Mouse (Mus musculus): ENCODE measurements around the gene Prkcz. TPM values are rescaled to one million over a fixed set of nuclear protein-coding genes. Genes with fewer than 3 reads are reported as not detected.
A peak's percentile ranks its signal among the peaks of the same experiment; 100 is the strongest.

Gene Prkcz
- polyA plus RNA-seq, 1 experiment from 2014 or later = 45.4 TPM

DNA sequence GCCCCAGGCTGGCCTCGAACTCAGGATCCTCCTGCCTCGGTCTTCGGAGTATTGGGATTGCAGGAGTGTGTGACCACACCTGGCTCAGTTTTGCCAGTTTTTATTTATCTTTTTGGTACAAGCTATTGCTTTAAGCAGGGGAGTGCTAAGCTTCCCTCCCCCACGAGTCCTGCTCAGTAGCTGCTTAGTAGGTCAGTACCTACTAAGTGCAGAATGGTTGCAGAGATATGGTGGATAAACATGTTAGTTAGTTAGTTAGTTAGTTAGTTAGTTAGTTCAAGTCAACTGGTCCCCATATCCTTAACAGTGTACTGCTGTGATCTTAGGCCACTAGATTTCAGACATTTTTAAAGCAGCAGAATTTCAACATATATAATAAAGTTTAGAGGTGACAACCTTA, 75.1 kb downstream of the Prkcz start:
- Histone ChIP-seq H3K4me3 (ENCODE audit: low read depth, low read length) (no peak overlapping the region), H3K4me1 (ENCODE audit: control insufficient read depth, insufficient read depth, low read length) (0 out of 2 replicates have a peak, but pooled peaks cover 3% of the 10 kb centered on the region), H3K9ac (ENCODE audit: low read length) (no peak overlapping the region), H3K36me3 (ENCODE audit: control insufficient read depth, insufficient read depth, low read length) (peaks cover 5% of the 10 kb centered on the region; the same call in 1 of the 2 replicates), H3K27me3 (replicated peaks; ENCODE audit: control insufficient read depth, insufficient read depth, low read length) (no peaks in the 10 kb centered on the region), H3K9me3 (replicated peaks; ENCODE audit: control insufficient read depth, low read length) (no peaks in the 10 kb centered on the region), H3K4me2 (ENCODE audit: low read length) (no peak overlapping the region), H3K27ac (ENCODE audit: low read depth, low read length) (no peak overlapping the region)
- WGBS = 94% methylated on average over 4 of the region's 4 CpGs
- ATAC-seq = no peak
- no peak for DNase-seq (ENCODE audit: low spot score)

GRCm38 (mm10) chr4:155284521-155285379, 76.4 kb downstream of the Prkcz start:
- H3K27ac ChIP-seq (ENCODE audit: low read depth, low read length) = no peak overlapping the region
- DNase-seq (ENCODE audit: low spot score) = no peak
- WGBS = 78% methylated on average over 15 of the region's 15 CpGs
- ATAC-seq = no peak
- H3K27me3 ChIP-seq (replicated peaks; ENCODE audit: control insufficient read depth, insufficient read depth, low read length) = no peaks in the 10 kb centered on the region
- peaks cover 9% of the 10 kb centered on the region; the same call in 1 of the 2 replicates for H3K4me1 ChIP-seq (ENCODE audit: control insufficient read depth, insufficient read depth, low read length)
- no peaks in the 10 kb centered on the region for H3K9me3 ChIP-seq (replicated peaks; ENCODE audit: control insufficient read depth, low read length)
- H3K4me3 ChIP-seq (ENCODE audit: low read depth, low read length) = no peak overlapping the region
- H3K9ac ChIP-seq (ENCODE audit: low read length) = no peak overlapping the region
- peaks cover 5% of the 10 kb centered on the region; the same call in 1 of the 2 replicates for H3K36me3 ChIP-seq (ENCODE audit: control insufficient read depth, insufficient read depth, low read length)
- no peak overlapping the region for H3K4me2 ChIP-seq (ENCODE audit: low read length)

GRCm38 (mm10) chr4:155283585-155283984, 77.6 kb downstream of the Prkcz start:
- WGBS = 76% methylated on average over 9 of the region's 9 CpGs
- ATAC-seq = no peak
- no peak overlapping the region for H3K4me2 ChIP-seq (ENCODE audit: low read length)

DNA sequence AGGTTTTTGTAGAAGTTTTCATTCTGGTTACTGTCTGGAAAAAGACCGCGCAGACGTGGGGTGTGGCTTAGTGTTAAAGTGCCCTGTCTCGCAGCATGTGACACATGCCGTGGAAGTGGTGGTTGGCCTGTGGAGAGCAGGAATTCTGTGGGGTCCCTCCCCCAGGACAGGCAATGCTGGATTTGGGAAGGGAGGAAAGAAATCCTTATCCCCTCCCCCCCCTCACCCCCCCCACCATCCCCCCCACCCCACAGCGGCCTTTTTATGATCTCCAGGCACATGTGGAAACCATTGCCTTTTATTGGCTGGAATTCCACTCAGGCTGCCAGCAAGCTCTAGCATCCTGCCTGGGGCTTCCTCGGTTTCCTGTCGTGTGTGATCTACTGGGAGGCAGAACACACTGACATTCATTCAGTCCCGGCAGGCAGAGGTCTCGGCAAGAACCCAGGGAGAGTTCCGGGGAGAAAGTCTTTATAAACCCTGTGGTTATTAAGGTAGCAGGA, 78.1 kb downstream of the Prkcz start:
- ATAC-seq (no peak), DNase-seq (ENCODE audit: low spot score) (no peak)
- H3K4me2 ChIP-seq (ENCODE audit: low read length) = no peak overlapping the region
- no peak overlapping the region for H3K9ac ChIP-seq (ENCODE audit: low read length)
- no peak overlapping the region for H3K4me3 ChIP-seq (ENCODE audit: low read depth, low read length)
- H3K9me3 ChIP-seq (replicated peaks; ENCODE audit: control insufficient read depth, low read length) = no peaks in the 10 kb centered on the region
- no peaks in the 10 kb centered on the region; the same call in 1 of the 2 replicates for H3K36me3 ChIP-seq (ENCODE audit: control insufficient read depth, insufficient read depth, low read length)
- H3K27me3 ChIP-seq (replicated peaks; ENCODE audit: control insufficient read depth, insufficient read depth, low read length) = no peaks in the 10 kb centered on the region
- 0 out of 2 replicates have a peak overlapping the region, but pooled peaks have one; percentile 27 for H3K27ac ChIP-seq (ENCODE audit: low read depth, low read length)
- H3K4me1 ChIP-seq (ENCODE audit: control insufficient read depth, insufficient read depth, low read length) = peaks cover 9% of the 10 kb centered on the region; the same call in 1 of the 2 replicates
- WGBS = 63% methylated on average over 11 of the region's 11 CpGs

More at GRCm38 (mm10) chr4:155283585-155283984, 77.6 kb downstream of the Prkcz start:
- H3K4me1 ChIP-seq (ENCODE audit: control insufficient read depth, insufficient read depth, low read length) = peaks cover 9% of the 10 kb centered on the region; the same call in 1 of the 2 replicates
- H3K27ac ChIP-seq (ENCODE audit: low read depth, low read length) = peak overlapping the region; percentile 27; the same call in 1 of the 2 replicates
- no peak overlapping the region for H3K9ac ChIP-seq (ENCODE audit: low read length)
- no peaks in the 10 kb centered on the region for H3K9me3 ChIP-seq (replicated peaks; ENCODE audit: control insufficient read depth, low read length)
- H3K27me3 ChIP-seq (replicated peaks; ENCODE audit: control insufficient read depth, insufficient read depth, low read length) = no peaks in the 10 kb centered on the region
- no peaks in the 10 kb centered on the region; the same call in 1 of the 2 replicates for H3K36me3 ChIP-seq (ENCODE audit: control insufficient read depth, insufficient read depth, low read length)
- DNase-seq (ENCODE audit: low spot score) = no peak
- H3K4me3 ChIP-seq (ENCODE audit: low read depth, low read length) = no peak overlapping the region

DNA sequence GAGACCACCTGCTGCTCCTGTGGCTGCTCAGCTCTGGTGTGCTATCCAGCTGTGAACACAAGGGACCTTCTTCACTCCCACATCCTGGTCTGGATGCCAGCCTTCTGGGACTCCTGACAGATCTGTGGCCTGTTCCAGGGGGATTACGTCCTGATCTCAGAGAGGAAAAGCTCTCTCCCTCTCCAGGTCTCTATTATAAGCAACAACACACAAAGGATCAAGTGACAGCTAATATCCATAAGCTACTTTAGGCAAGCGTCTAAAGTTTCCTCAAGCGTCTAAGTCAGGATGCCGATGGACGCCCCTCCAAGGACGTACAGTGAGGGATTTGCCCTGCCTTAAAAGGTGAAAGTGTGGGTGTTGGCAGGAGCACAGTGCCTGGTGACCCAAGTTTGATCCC, 78.9 kb downstream of the Prkcz start:
- no peak for ATAC-seq
- H3K27ac ChIP-seq (ENCODE audit: low read depth, low read length) = no peak overlapping the region
- no peak overlapping the region for H3K4me3 ChIP-seq (ENCODE audit: low read depth, low read length)
- no peak for DNase-seq (ENCODE audit: low spot score)
- H3K4me1 ChIP-seq (ENCODE audit: control insufficient read depth, insufficient read depth, low read length) = peaks cover 9% of the 10 kb centered on the region; the same call in 1 of the 2 replicates
- no peak overlapping the region for H3K4me2 ChIP-seq (ENCODE audit: low read length)
- no peaks in the 10 kb centered on the region for H3K9me3 ChIP-seq (replicated peaks; ENCODE audit: control insufficient read depth, low read length)
- no peaks in the 10 kb centered on the region; the same call in 1 of the 2 replicates for H3K36me3 ChIP-seq (ENCODE audit: control insufficient read depth, insufficient read depth, low read length)
- 58% methylated on average over 6 of the region's 6 CpGs for WGBS
- H3K9ac ChIP-seq (ENCODE audit: low read length) = no peak overlapping the region
- H3K27me3 ChIP-seq (replicated peaks; ENCODE audit: control insufficient read depth, insufficient read depth, low read length) = no peaks in the 10 kb centered on the region

- Histone ChIP-seq H3K27ac (ENCODE audit: low read depth, low read length) (no peak overlapping the region), H3K9ac (ENCODE audit: low read length) (no peak overlapping the region), H3K36me3 (ENCODE audit: control insufficient read depth, insufficient read depth, low read length) (no peaks in the 10 kb centered on the region; the same call in 1 of the 2 replicates), H3K27me3 (replicated peaks; ENCODE audit: control insufficient read depth, insufficient read depth, low read length) (no peaks in the 10 kb centered on the region), H3K4me1 (ENCODE audit: control insufficient read depth, insufficient read depth, low read length) (peaks cover 9% of the 10 kb centered on the region; the same call in 1 of the 2 replicates), H3K4me2 (ENCODE audit: low read length) (no peak overlapping the region), H3K9me3 (replicated peaks; ENCODE audit: control insufficient read depth, low read length) (no peaks in the 10 kb centered on the region), H3K4me3 (ENCODE audit: low read depth, low read length) (no peak overlapping the region)
- ATAC-seq (no peak), DNase-seq (ENCODE audit: low spot score) (no peak)
- WGBS = 95% methylated on average over 8 of the region's 8 CpGs
These were observed 79.5 kb downstream of the Prkcz start for GRCm38 (mm10) chr4:155281652-155282051.

- DNase-seq (ENCODE audit: low spot score) (no peak), ATAC-seq (no peak)
- no peak overlapping the region for H3K9ac ChIP-seq (ENCODE audit: low read length)
- H3K27ac ChIP-seq (ENCODE audit: low read depth, low read length) = no peak overlapping the region
- no peaks in the 10 kb centered on the region; the same call in 1 of the 2 replicates for H3K36me3 ChIP-seq (ENCODE audit: control insufficient read depth, insufficient read depth, low read length)
- H3K27me3 ChIP-seq (replicated peaks; ENCODE audit: control insufficient read depth, insufficient read depth, low read length) = no peaks in the 10 kb centered on the region
- no peaks in the 10 kb centered on the region for H3K9me3 ChIP-seq (replicated peaks; ENCODE audit: control insufficient read depth, low read length)
- peaks cover 9% of the 10 kb centered on the region; the same call in 1 of the 2 replicates for H3K4me1 ChIP-seq (ENCODE audit: control insufficient read depth, insufficient read depth, low read length)
- no peak overlapping the region for H3K4me3 ChIP-seq (ENCODE audit: low read depth, low read length)
- 83% methylated on average over 2 of the region's 2 CpGs for WGBS
- no peak overlapping the region for H3K4me2 ChIP-seq (ENCODE audit: low read length)
These were observed 79.9 kb downstream of the Prkcz start for GRCm38 (mm10) chr4:155281227-155281626.

GRCm38 (mm10) chr4:155280768-155281121, 80.4 kb downstream of the Prkcz start:
- ATAC-seq = no peak
- Histone ChIP-seq H3K9me3 (replicated peaks; ENCODE audit: control insufficient read depth, low read length) (no peaks in the 10 kb centered on the region), H3K36me3 (ENCODE audit: control insufficient read depth, insufficient read depth, low read length) (no peaks in the 10 kb centered on the region), H3K9ac (ENCODE audit: low read length) (no peak overlapping the region), H3K27ac (ENCODE audit: low read depth, low read length) (no peak overlapping the region), H3K27me3 (replicated peaks; ENCODE audit: control insufficient read depth, insufficient read depth, low read length) (no peaks in the 10 kb centered on the region), H3K4me2 (ENCODE audit: low read length) (no peak overlapping the region), H3K4me3 (ENCODE audit: low read depth, low read length) (no peak overlapping the region), H3K4me1 (ENCODE audit: control insufficient read depth, insufficient read depth, low read length) (peaks cover 9% of the 10 kb centered on the region; the same call in 1 of the 2 replicates)
- no peak for DNase-seq (ENCODE audit: low spot score)
- 97% methylated on average over 1 of the region's 1 CpGs for WGBS

Data from forebrain, embryonic 14.5 days (tissue).